Mouse (Mus musculus) intestine, embryonic 14.5 days (tissue): ENCODE measurements around the gene Rdh11. TPM values are rescaled to one million over a fixed set of nuclear protein-coding genes. Genes with fewer than 3 reads are reported as not detected.

ENCODE experiments used
- ATAC-seq: fragments of 200-750 bp; cut with Nextera tagmentation; replicated peaks from 2 replicates; pipeline ENCODE4 v1.8.0; 2017; ENCODE audit warnings: low read depth, moderate number of reproducible peaks, moderate TSS enrichment, moderate library complexity; ENCODE audit not compliant: low FRiP score, low TSS enrichment
- DNase-seq: peaks from one replicate; pipeline ENCODE4 v3.0.0-alpha.2; 2018; ENCODE audit warnings: low spot score
- H3K27ac ChIP-seq: fragments of 300-500 bp; sonication (generic); 2 replicates; pipeline ENCODE4 v1.5.1; 2014; ENCODE audit warnings: low read depth, mild to moderate bottlenecking, control low read depth
- H3K27me3 ChIP-seq: fragments of 300-500 bp; sonication (generic); replicated peaks from 2 replicates; pipeline ENCODE4 v1.6.1; 2014; ENCODE audit warnings: low read length, control low read depth; ENCODE audit not compliant: control insufficient read depth, insufficient read depth
- H3K36me3 ChIP-seq: fragments of 300-500 bp; sonication (generic); 2 replicates; pipeline ENCODE4 v1.6.1; 2014; ENCODE audit warnings: low read length, control low read depth; ENCODE audit not compliant: control insufficient read depth, insufficient read depth
- H3K4me1 ChIP-seq: fragments of 300-500 bp; sonication (generic); replicated peaks from 2 replicates; pipeline ENCODE4 v1.6.1; 2014; ENCODE audit warnings: low read length, control low read depth, mixed read lengths; ENCODE audit not compliant: control insufficient read depth, insufficient read depth
- H3K4me2 ChIP-seq: fragments of 300-500 bp; sonication (generic); 2 replicates; pipeline ENCODE4 v1.6.1; 2014; ENCODE audit warnings: low read length
- H3K4me3 ChIP-seq: fragments of 300-500 bp; sonication (generic); 2 replicates; pipeline ENCODE4 v1.5.1; 2014; ENCODE audit warnings: low read depth, low read length, control low read depth, mixed read lengths
- H3K9ac ChIP-seq: fragments of 300-500 bp; sonication (generic); 2 replicates; pipeline ENCODE4 v1.6.1; 2014; ENCODE audit warnings: mild to moderate bottlenecking, low read length
- H3K9me3 ChIP-seq: fragments of 300-500 bp; sonication (generic); 2 replicates; pipeline ENCODE4 v1.6.1; 2016; ENCODE audit warnings: low read length, control low read depth; ENCODE audit not compliant: control insufficient read depth
- WGBS: fragments of 180-500 bp; shearing (Covaris S2); extraction: QIAGEN DNeasy Blood & Tissue Kit; methylation state at CpG from one replicate; pipeline ENCODE4 v1.1.7; 2014; 5-methylcytosine and 5-hydroxymethylcytosine counted together
- polyA plus RNA-seq: library from polyadenylated mRNA; unstranded; fragments of >200 nt; fragmentation: Nextera tagmentation; extraction: Ambion mirVana; gene quantifications from 2 replicates; pipeline ENCODE4 v1.2.1, GENCODE M21; 2014

Rdh11 gene
- polyA plus RNA-seq, result 38.5 and 39.6 TPM in 2 replicates

GRCm38 (mm10) chr12:79192193-79192592, at the start of gene Rdh11:
TSS of gene Rdh11 (minus strand) at chr12:79192293.
- H3K4me3 ChIP-seq, result peak within 1 kb of the TSS; percentile 81
- H3K27ac ChIP-seq, result peak within 1 kb of the TSS; percentile 49; the same call in 1 of the 2 replicates
- H3K9ac ChIP-seq, result peak within 1 kb of the TSS; percentile 61
- 61% methylated on average over 6 of the region's 6 CpGs for WGBS
- no peak for DNase-seq
- no peaks in the 10 kb centered on the region; the same call in none of the 2 replicates for H3K4me1 ChIP-seq
- peak within 1 kb of the TSS; percentile 91 for H3K4me2 ChIP-seq
- no peaks in the 10 kb centered on the region for H3K27me3 ChIP-seq
- ATAC-seq, result peak; percentile 32; the same call in 1 of the 2 replicates
- no peaks in the 10 kb centered on the region for H3K9me3 ChIP-seq
- H3K36me3 ChIP-seq, result peaks cover 14% of the 10 kb centered on the region

DNA sequence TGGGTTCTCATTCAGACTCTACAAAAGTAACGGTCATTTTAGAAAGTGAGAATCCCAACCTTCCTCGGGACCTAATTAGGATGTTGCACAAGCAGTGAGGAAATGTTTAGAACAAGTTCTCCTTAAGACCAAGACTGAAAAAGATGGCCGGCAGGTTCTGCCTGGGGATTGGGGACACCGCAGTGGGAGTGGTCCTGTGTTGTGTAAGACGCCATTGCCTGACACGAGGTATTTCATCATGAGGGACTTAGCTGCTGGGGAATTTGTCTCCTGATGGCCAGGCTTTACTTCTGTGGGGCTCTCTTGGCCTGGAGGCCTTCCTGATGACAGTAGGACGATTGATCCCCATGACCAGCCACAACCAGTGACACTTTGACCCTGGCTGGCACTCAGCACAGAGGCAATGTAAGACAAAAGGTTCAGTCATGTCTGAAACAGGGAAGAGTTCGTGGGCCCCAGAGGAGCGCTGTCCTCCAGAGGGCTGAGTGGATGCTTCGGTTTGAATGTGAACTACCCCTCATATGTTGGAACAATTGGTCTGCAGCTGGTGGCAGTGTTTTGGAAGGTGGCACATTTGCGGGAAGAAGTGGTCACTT, 43.5 kb upstream of the Rdh11 start:
- H3K27me3 ChIP-seq, result no peaks in the 10 kb centered on the region
- 81% methylated on average over 11 of the region's 11 CpGs for WGBS
- no peak overlapping the region for H3K9ac ChIP-seq
- H3K4me3 ChIP-seq, result no peak overlapping the region
- no peak overlapping the region for H3K27ac ChIP-seq
- H3K9me3 ChIP-seq, result no peaks in the 10 kb centered on the region
- no peak for ATAC-seq
- peaks cover 63% of the 10 kb centered on the region for H3K36me3 ChIP-seq
- H3K4me1 ChIP-seq, result no peaks in the 10 kb centered on the region
- no peak overlapping the region for H3K4me2 ChIP-seq
- DNase-seq, result no peak

- WGBS, result 37% methylated on average over 5 of the region's 5 CpGs
- no peak for DNase-seq
- no peak overlapping the region for H3K4me2 ChIP-seq
Observed at GRCm38 (mm10) chr12:79217511-79217910, 25.4 kb upstream of the Rdh11 start.

DNA sequence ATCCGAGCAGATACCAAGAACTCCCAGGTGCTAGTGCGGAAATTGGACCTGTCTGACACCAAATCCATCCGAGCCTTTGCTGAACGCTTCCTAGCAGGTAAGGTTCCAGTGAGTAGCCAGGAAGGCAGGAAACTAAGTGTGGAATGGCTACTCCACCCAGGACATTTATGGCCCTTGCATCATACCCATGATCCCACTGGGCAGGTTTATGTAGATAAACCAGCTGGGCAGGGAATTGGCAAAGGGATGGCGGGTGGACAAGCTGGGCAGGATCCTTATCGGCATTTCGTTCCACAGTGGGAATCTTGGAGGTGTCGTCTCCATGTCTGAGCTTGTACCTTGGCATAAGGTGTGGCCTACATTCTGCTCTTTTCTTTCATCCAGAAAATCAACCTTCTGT, 19.4 kb upstream of the Rdh11 start:
- 0 out of 2 replicates have a peak, but pooled peaks cover 5% of the 10 kb centered on the region for H3K4me1 ChIP-seq
- DNase-seq, result no peak
- ATAC-seq, result no peak
- H3K27ac ChIP-seq, result no peak overlapping the region
- no peak overlapping the region for H3K9ac ChIP-seq
- no peak overlapping the region for H3K4me2 ChIP-seq
- no peaks in the 10 kb centered on the region for H3K9me3 ChIP-seq
- H3K4me3 ChIP-seq, result no peak overlapping the region
- WGBS, result 81% methylated on average over 8 of the region's 8 CpGs
- H3K27me3 ChIP-seq, result no peaks in the 10 kb centered on the region
- no peaks in the 10 kb centered on the region for H3K36me3 ChIP-seq

More at GRCm38 (mm10) chr12:79217511-79217910, 25.4 kb upstream of the Rdh11 start:
- no peak overlapping the region for H3K4me3 ChIP-seq
- no peaks in the 10 kb centered on the region for H3K9me3 ChIP-seq
- no peak overlapping the region for H3K9ac ChIP-seq
- no peaks in the 10 kb centered on the region for H3K4me1 ChIP-seq
- H3K27me3 ChIP-seq, result no peaks in the 10 kb centered on the region
- no peak; the same call in 1 of the 2 replicates for ATAC-seq
- no peak overlapping the region for H3K27ac ChIP-seq
- H3K36me3 ChIP-seq, result no peaks in the 10 kb centered on the region

DNA sequence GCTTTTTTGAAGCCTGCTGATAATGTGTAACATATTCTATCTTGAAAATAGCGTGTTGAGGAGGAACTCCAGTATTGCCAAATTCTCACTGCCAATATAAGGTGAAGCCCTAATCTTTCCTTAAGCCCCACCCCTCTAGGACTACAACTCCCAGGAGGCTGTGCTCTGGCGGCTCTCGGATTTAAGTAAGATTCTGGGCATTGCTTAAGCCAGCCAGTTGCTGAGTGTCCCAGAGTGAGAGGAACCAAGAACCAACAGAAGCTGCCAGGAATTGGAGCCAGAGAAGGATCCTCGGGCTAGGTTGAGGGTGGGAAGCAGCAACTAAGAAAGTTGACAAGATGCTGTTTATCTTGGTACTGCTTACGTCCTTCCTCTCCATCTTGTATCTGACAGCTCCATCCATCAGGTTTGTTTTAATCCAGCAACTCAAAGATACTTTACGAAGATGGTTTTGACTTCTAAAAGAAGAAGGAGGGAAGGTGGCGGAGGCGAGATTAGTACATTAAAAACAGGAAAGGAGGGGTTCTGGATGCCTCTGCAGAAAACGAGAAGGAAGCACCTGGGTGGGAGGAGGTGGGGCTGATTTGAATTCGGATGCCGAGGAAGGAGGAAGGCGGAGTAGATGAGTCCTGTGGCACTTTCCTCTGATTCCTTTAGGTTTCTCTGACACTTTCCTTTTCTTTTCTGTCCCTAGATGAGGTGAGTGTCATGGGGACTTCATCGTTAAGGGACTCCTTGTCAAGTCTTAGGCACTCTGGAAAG, 16.8 kb upstream of the Rdh11 start, which contains the start of gene Rdh12:
Gene Rdh12 (plus strand): TSS at position 212 of the 762 bp plus-strand sequence.
- H3K27ac ChIP-seq, result no peak within 1 kb of the TSS
- H3K9me3 ChIP-seq, result no peaks in the 10 kb centered on the region
- whole genome bisulfite sequencing, result 6% methylated on average over 13 of the region's 13 CpGs
- H3K27me3 ChIP-seq, result no peaks in the 10 kb centered on the region
- no peaks in the 10 kb centered on the region for H3K36me3 ChIP-seq
- peak within 1 kb of the TSS; percentile 36 for H3K4me3 ChIP-seq
- H3K9ac ChIP-seq, result no peak within 1 kb of the TSS
- 0 out of 2 replicates have a peak, but pooled peaks cover 5% of the 10 kb centered on the region for H3K4me1 ChIP-seq
- H3K4me2 ChIP-seq, result peak within 1 kb of the TSS; percentile 61
- ATAC-seq, result no peak
- no peak for DNase-seq

- Histone ChIP-seq H3K4me3 (no peak overlapping the region), H3K27ac (no peak overlapping the region), H3K36me3 (no peaks in the 10 kb centered on the region), H3K27me3 (no peaks in the 10 kb centered on the region), H3K4me1 (no peaks in the 10 kb centered on the region), H3K9ac (no peak overlapping the region), H3K4me2 (no peak overlapping the region), H3K9me3 (no peaks in the 10 kb centered on the region)
- 73% methylated on average over 3 of the region's 3 CpGs for WGBS
- ATAC-seq, result no peak
- no peak for DNase-seq
Observed at GRCm38 (mm10) chr12:79201882-79202281, 9.8 kb upstream of the Rdh11 start.

- no peak overlapping the region for H3K4me2 ChIP-seq
- ATAC-seq, result no peak
- WGBS, result 87% methylated on average over 5 of the region's 5 CpGs
- H3K9ac ChIP-seq, result no peak overlapping the region
- H3K4me3 ChIP-seq, result no peak overlapping the region
- H3K36me3 ChIP-seq, result no peaks in the 10 kb centered on the region
- no peak for DNase-seq
- no peaks in the 10 kb centered on the region for H3K4me1 ChIP-seq
- H3K9me3 ChIP-seq, result no peaks in the 10 kb centered on the region
- no peaks in the 10 kb centered on the region for H3K27me3 ChIP-seq
- no peak overlapping the region for H3K27ac ChIP-seq
Observed at GRCm38 (mm10) chr12:79197105-79197504, 5.0 kb upstream of the Rdh11 start.

- H3K4me3 ChIP-seq, result no peak overlapping the region
- no peak overlapping the region for H3K9ac ChIP-seq
- H3K27me3 ChIP-seq, result no peaks in the 10 kb centered on the region
- H3K36me3 ChIP-seq, result peaks cover 2% of the 10 kb centered on the region
- peak; percentile 81 for DNase-seq
- no peak overlapping the region for H3K4me2 ChIP-seq
- H3K27ac ChIP-seq, result no peak overlapping the region
- no peaks in the 10 kb centered on the region; the same call in none of the 2 replicates for H3K4me1 ChIP-seq
- 7% methylated on average over 3 of the region's 3 CpGs for WGBS
- H3K9me3 ChIP-seq, result no peaks in the 10 kb centered on the region
- ATAC-seq, result no peak
Observed at GRCm38 (mm10) chr12:79193441-79193840, 1.3 kb upstream of the Rdh11 start.
